In genomic region chr10:128934997-128935787, GRCm38 (mm10) we compare ENCODE assay signal across 12 mouse cellular contexts. TPM values are rescaled to one million over a fixed set of nuclear protein-coding genes. Genes with fewer than 3 reads are reported as not detected.
DNase-seq lines count a peak whose midpoint lies in the region; ATAC-seq lines count a peak whose summit lies in the region.
"Had no signal": no experiment of that assay in that cellular context is flagged by ENCODE, and none has a peak within 500 bp of the region (broad histone marks: within the 10 kb centered on the region; RNA-seq: fewer than 3 reads in every experiment).

No protein-coding gene starts in this region.

- peak overlapping the region; percentile 41; the same call in 1 of the 2 replicates for H3K4me3 ChIP-seq in hindbrain, embryonic 14.5 days (replicated peaks; ENCODE audit: low read length)
- H3K4me3 ChIP-seq in hindbrain, embryonic 12.5 days = no peak overlapping the region

- no peak overlapping the region for H3K9ac ChIP-seq in hindbrain, embryonic 14.5 days
- H3K9ac ChIP-seq in hindbrain, embryonic 12.5 days = no peak overlapping the region

- H3K9me3 ChIP-seq in hindbrain, embryonic 14.5 days (ENCODE audit: control insufficient read depth, low read length) = no peaks in the 10 kb centered on the region
- no peaks in the 10 kb centered on the region for H3K9me3 ChIP-seq in hindbrain, embryonic 12.5 days (replicated peaks)

- no peaks in the 10 kb centered on the region for H3K36me3 ChIP-seq in hindbrain, embryonic 14.5 days (replicated peaks; ENCODE audit: control insufficient read depth, insufficient read depth)
- H3K36me3 ChIP-seq in hindbrain, embryonic 12.5 days = no peaks in the 10 kb centered on the region

- WGBS in hindbrain, embryonic 14.5 days = 71% methylated on average over 7 of the region's 7 CpGs
- 65% methylated on average over 7 of the region's 7 CpGs for WGBS in hindbrain, embryonic 12.5 days

- DNase-seq in cerebellum, adult 11-12 months = peak; percentile 47
- DNase-seq in hindbrain, embryonic 14.5 days (ENCODE audit: low spot score) = no peak
- DNase-seq in thymus, postnatal 4 days = peak; percentile 73
- DNase-seq in thymus, adult 18-20 months = no peak
- DNase-seq in testis, postnatal 10 days (ENCODE audit: low spot score) = no peak
- DNase-seq: kidney, adult 2 months had no signal

- ATAC-seq in cerebellum, adult (ENCODE audit: insufficient number of reproducible peaks, low FRiP score, low TSS enrichment) = no peak
- no peak for ATAC-seq in hindbrain, embryonic 14.5 days (ENCODE audit: low FRiP score)
- no peak for ATAC-seq in hindbrain, embryonic 12.5 days (ENCODE audit: low FRiP score)
- ATAC-seq in erythroblast, adult 5-6 weeks (replicated peaks; ENCODE audit: low FRiP score, poor library complexity, severe bottlenecking) = no peak

- peaks cover 8% of the 10 kb centered on the region for H3K4me1 ChIP-seq in hindbrain, embryonic 14.5 days (replicated peaks; ENCODE audit: control insufficient read depth, insufficient read depth, low read length)
- peaks cover 12% of the 10 kb centered on the region for H3K4me1 ChIP-seq in hindbrain, embryonic 12.5 days

- peaks cover 53% of the 10 kb centered on the region for H3K27me3 ChIP-seq in hindbrain, embryonic 14.5 days (ENCODE audit: control insufficient read depth, insufficient read depth, low read length)
- H3K27me3 ChIP-seq in hindbrain, embryonic 12.5 days = peaks cover 63% of the 10 kb centered on the region

- no peak overlapping the region for H3K27ac ChIP-seq in hindbrain, embryonic 14.5 days
- no peak overlapping the region for H3K27ac ChIP-seq in hindbrain, embryonic 12.5 days

- peak overlapping the region; percentile 86; the same call in 1 of the 2 replicates for H3K4me2 ChIP-seq in hindbrain, embryonic 14.5 days (replicated peaks)
- no peak overlapping the region for H3K4me2 ChIP-seq in hindbrain, embryonic 12.5 days (replicated peaks)

RNA-seq across cellular contexts. Expression of gene Itga7, which starts 1.6 kb away (rescaled TPM):
- 6.2 and 7.2 TPM in 2 replicates for polyA plus RNA-seq in hindbrain, embryonic 14.5 days (2014; fragmentation: Nextera tagmentation; extraction: Ambion mirVana)
- polyA plus RNA-seq in hindbrain, embryonic 12.5 days (2016; fragmentation: Nextera tagmentation; extraction: Ambion mirVana) = 3.6 and 4.4 TPM in 2 replicates
- total RNA-seq in erythroblast, adult 5-6 weeks (2015; ENCODE audit: low replicate concordance) = not detected in 2 replicates
- total RNA-seq in erythroblast, adult 5-6 weeks (2017; ENCODE audit: low replicate concordance) = not detected in 2 replicates

RNA-seq across cellular contexts. Expression of gene Bloc1s1, which starts 11.4 kb away (rescaled TPM):
- polyA plus RNA-seq in hindbrain, embryonic 14.5 days (2014; fragmentation: Nextera tagmentation; extraction: Ambion mirVana) = 228 and 269 TPM in 2 replicates
- 210 and 235 TPM in 2 replicates for polyA plus RNA-seq in hindbrain, embryonic 12.5 days (2016; fragmentation: Nextera tagmentation; extraction: Ambion mirVana)
- total RNA-seq in erythroblast, adult 5-6 weeks (2015; ENCODE audit: low replicate concordance) = 25.4 and 37.0 TPM in 2 replicates
- total RNA-seq in erythroblast, adult 5-6 weeks (2017; ENCODE audit: low replicate concordance) = 22.7 and 24.7 TPM in 2 replicates

RNA-seq across cellular contexts. Expression of gene Rdh5, which starts 12.5 kb away (rescaled TPM):
- 17.6 and 20.4 TPM in 2 replicates for polyA plus RNA-seq in hindbrain, embryonic 14.5 days (2014; fragmentation: Nextera tagmentation; extraction: Ambion mirVana)
- 11.3 and 15.7 TPM in 2 replicates for polyA plus RNA-seq in hindbrain, embryonic 12.5 days (2016; fragmentation: Nextera tagmentation; extraction: Ambion mirVana)
- total RNA-seq in erythroblast, adult 5-6 weeks (2015; ENCODE audit: low replicate concordance) = 5.0 TPM in 1 of 2 replicates, not detected in the other
- 1.1 TPM in 1 of 2 replicates, not detected in the other for total RNA-seq in erythroblast, adult 5-6 weeks (2017; ENCODE audit: low replicate concordance)

RNA-seq across cellular contexts. Expression of gene Mettl7b, which starts 25.6 kb away (rescaled TPM):
- not detected in 2 replicates for polyA plus RNA-seq in hindbrain, embryonic 14.5 days (2014; fragmentation: Nextera tagmentation; extraction: Ambion mirVana)
- polyA plus RNA-seq in hindbrain, embryonic 12.5 days (2016; fragmentation: Nextera tagmentation; extraction: Ambion mirVana) = not detected in 2 replicates
- total RNA-seq in erythroblast, adult 5-6 weeks (2015; ENCODE audit: low replicate concordance) = not detected in 2 replicates
- total RNA-seq in erythroblast, adult 5-6 weeks (2017; ENCODE audit: low replicate concordance) = not detected in 2 replicates
- total RNA-seq: layer of hippocampus, postnatal 14 days; MEL; neutrophil, adult 5-6 weeks had no signal

RNA-seq across cellular contexts. Expression of gene Cd63, which starts 34.4 kb away (rescaled TPM):
- polyA plus RNA-seq in hindbrain, embryonic 14.5 days (2014; fragmentation: Nextera tagmentation; extraction: Ambion mirVana) = 215 and 239 TPM in 2 replicates
- 258 and 273 TPM in 2 replicates for polyA plus RNA-seq in hindbrain, embryonic 12.5 days (2016; fragmentation: Nextera tagmentation; extraction: Ambion mirVana)
- 90.9 and 115 TPM in 2 replicates for total RNA-seq in erythroblast, adult 5-6 weeks (2015; ENCODE audit: low replicate concordance)
- total RNA-seq in erythroblast, adult 5-6 weeks (2017; ENCODE audit: low replicate concordance) = 27.2 and 35.5 TPM in 2 replicates

Comparison
In these comparisons a context has a peak if more than half of its experiments do, and no peak if none do; other contexts are left out.
1. DNase-seq: peak in cerebellum, adult 11-12 months (single experiment) and thymus, postnatal 4 days (single experiment); none in hindbrain, embryonic 14.5 days (single experiment), thymus, adult 18-20 months (0 of 2) and testis, postnatal 10 days (single experiment).